Mouse (Mus musculus): ENCODE measurements around the gene Cbx5. TPM values are rescaled to one million over a fixed set of nuclear protein-coding genes. Genes with fewer than 3 reads are reported as not detected.

The Cbx5 gene
- polyA plus RNA-seq, 1 experiment: 52.7 TPM

DNA sequence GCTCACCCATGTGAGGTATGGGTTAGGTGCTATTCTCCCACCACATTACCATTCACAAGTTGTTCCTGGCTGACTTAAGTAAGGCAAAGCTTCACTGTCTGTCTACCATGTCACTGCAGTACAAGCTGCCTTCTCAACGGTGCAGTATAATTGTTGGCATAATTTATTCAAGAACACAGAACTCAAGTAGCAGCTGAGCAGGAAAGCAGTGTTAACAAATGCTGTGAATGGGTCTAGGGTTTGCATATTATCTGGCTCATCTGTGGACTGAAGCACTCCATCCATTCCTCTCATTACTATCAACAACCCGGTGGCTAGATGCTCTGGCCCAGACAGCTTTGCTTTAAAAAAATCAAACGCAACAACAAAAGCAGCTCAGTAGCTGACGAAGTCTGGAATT is 41.8 kb downstream of the Cbx5 start:
- no peak for DNase-seq
- Histone ChIP-seq H3K27me3 (ENCODE audit: control insufficient read depth, insufficient read depth, low read length) (no peaks in the 10 kb centered on the region), H3K27ac (ENCODE audit: insufficient read depth, low read length) (no peak overlapping the region), H3K4me3 (replicated peaks; ENCODE audit: insufficient read depth, low read depth, low read length) (no peak overlapping the region), H3K4me1 (ENCODE audit: control insufficient read depth, insufficient read depth, low read length) (no peaks in the 10 kb centered on the region)
- TF ChIP-seq POLR2A (IDR thresholded peaks at IDR 0.05; ENCODE audit: borderline replicate concordance, insufficient read depth, low read length) (no peak), CTCF (IDR thresholded peaks at IDR 0.05; ENCODE audit: borderline replicate concordance, insufficient read depth, low read depth, low read length) (no peak)
- 74% methylated on average over 4 of the region's 4 CpGs for WGBS

DNA sequence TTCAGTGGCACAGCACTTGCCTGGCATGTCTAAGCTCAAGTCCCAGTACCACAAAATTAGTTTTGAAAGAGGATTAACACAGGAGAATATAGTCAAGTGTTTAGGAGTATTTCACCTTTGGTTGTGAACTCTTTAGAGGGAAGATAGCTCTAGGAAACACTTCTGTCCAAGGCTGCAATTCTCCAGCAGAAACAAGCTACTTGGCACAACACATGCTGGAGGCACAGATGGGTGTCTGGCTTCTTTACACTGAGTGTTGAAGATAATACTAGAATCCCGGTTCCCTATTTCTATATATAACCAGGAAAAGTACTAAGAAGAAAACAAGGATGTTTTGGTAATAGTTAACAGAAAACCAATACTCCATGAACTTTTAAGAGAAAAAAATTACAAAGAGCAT is 42.8 kb downstream of the Cbx5 start:
- DNase-seq: no peak
- Histone ChIP-seq H3K27ac (ENCODE audit: insufficient read depth, low read length) (no peak overlapping the region), H3K4me3 (replicated peaks; ENCODE audit: insufficient read depth, low read depth, low read length) (no peak overlapping the region), H3K4me1 (ENCODE audit: control insufficient read depth, insufficient read depth, low read length) (no peaks in the 10 kb centered on the region), H3K27me3 (ENCODE audit: control insufficient read depth, insufficient read depth, low read length) (no peaks in the 10 kb centered on the region)
- WGBS: 21% methylated on average over 1 of the region's 1 CpGs
- TF ChIP-seq CTCF (IDR thresholded peaks at IDR 0.05; ENCODE audit: borderline replicate concordance, insufficient read depth, low read depth, low read length): no peak
- no peak for TF ChIP-seq POLR2A (IDR thresholded peaks at IDR 0.05; ENCODE audit: borderline replicate concordance, insufficient read depth, low read length)

DNA sequence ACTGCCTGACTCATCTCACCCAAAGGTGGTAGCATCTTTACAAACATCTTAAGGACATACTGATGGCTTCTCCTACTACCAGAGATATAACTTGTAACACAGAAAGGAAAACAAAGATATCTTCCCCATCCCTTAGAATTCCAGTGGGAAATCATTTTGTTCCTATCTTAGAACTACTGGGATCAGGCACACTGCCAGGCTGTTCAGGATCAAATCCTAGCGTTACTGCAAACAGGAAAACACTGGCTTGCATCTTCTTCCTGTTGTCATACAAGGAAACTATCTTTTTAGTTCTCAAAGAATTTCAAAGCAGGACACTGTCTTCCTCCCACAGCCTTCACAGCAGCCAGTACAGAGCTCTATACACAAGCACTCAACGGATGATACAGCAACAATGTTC is 46.0 kb downstream of the Cbx5 start:
- no peaks in the 10 kb centered on the region for H3K27me3 ChIP-seq (ENCODE audit: control insufficient read depth, insufficient read depth, low read length)
- H3K4me3 ChIP-seq (replicated peaks; ENCODE audit: insufficient read depth, low read depth, low read length): no peak overlapping the region
- no peak overlapping the region for H3K27ac ChIP-seq (ENCODE audit: insufficient read depth, low read length)
- TF ChIP-seq POLR2A (IDR thresholded peaks at IDR 0.05; ENCODE audit: borderline replicate concordance, insufficient read depth, low read length) (no peak), CTCF (IDR thresholded peaks at IDR 0.05; ENCODE audit: borderline replicate concordance, insufficient read depth, low read depth, low read length) (no peak)
- no peak for DNase-seq
- H3K4me1 ChIP-seq (ENCODE audit: control insufficient read depth, insufficient read depth, low read length): no peaks in the 10 kb centered on the region
- WGBS: 74% methylated on average over 2 of the region's 2 CpGs

DNA sequence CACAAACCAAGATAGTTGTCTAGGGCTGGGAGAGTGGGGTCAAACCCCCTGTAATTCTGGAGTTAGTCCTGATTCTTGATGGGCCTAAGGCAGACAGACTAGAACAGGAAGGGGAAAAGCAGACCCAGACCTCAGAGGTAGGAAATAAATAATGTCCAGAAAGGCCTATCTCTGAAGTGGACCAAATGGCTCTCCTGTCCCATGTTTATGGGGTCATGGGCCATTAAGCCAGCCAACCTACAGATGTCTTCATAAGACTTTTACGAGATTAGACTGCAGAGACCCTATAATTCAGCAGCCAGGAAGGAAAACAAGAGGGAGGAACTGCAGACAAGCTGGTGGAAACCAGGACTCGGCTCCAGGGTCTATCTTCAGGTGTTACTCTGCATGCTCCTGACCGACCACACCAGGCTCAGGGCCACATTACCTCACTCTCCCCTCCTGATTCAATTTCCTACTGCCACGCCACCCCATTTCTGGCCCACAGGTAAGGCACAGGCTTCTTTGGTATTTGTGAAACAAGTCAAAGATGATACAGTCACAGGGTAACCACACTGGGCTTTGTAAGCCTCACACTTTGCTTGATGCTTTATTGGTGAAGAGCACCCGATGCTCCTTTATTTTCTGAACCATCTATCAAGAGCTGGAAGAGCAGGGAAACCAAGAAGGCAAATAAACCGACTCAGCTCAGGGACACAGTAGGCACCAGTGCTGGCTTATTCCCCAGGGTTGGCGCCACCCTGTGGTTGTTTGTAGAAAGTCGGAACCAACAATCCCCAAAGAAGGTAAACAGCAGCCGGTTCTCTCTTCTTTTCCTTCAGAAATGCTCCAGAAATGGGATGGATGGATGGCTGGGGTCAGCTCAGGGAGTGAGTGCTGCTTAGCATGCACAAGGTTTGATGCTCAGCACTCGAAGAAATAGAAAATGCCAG is 48.8 kb downstream of the Cbx5 start:
- WGBS: 65% methylated on average over 10 of the region's 10 CpGs
- no peak for TF ChIP-seq POLR2A (IDR thresholded peaks at IDR 0.05; ENCODE audit: borderline replicate concordance, insufficient read depth, low read length)
- peak; percentile 68 for TF ChIP-seq CTCF (IDR thresholded peaks at IDR 0.05; ENCODE audit: borderline replicate concordance, insufficient read depth, low read depth, low read length)
- peak in 1 of 2 experiments; percentile 36 for DNase-seq
- H3K27me3 ChIP-seq (ENCODE audit: control insufficient read depth, insufficient read depth, low read length): no peaks in the 10 kb centered on the region
- no peak overlapping the region for H3K27ac ChIP-seq (ENCODE audit: insufficient read depth, low read length)
- H3K4me1 ChIP-seq (ENCODE audit: control insufficient read depth, insufficient read depth, low read length): no peaks in the 10 kb centered on the region
- no peak overlapping the region for H3K4me3 ChIP-seq (replicated peaks; ENCODE audit: insufficient read depth, low read depth, low read length)

DNA sequence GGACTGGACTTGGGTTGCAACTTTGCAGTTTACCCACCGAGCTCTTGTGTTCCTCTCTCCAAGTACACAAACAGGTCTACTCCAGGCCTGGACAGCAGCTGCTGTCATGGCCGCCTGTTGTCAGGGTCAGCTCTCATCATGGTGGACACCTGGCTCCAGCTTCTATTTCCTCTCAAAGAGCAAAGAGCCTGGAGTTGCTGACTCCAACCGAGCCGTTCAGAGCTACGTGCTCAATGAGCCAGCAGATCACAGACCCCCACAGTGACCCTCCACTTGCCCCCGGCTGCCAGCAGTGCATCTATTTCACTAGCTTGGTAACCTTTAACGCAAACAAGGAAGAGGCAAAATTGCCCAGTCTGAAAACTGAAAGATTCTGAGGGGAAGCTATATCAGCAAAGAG is 49.5 kb downstream of the Cbx5 start:
- no peak for DNase-seq
- TF ChIP-seq POLR2A (IDR thresholded peaks at IDR 0.05; ENCODE audit: borderline replicate concordance, insufficient read depth, low read length) (no peak), CTCF (IDR thresholded peaks at IDR 0.05; ENCODE audit: borderline replicate concordance, insufficient read depth, low read depth, low read length) (no peak)
- H3K27ac ChIP-seq (ENCODE audit: insufficient read depth, low read length): no peak overlapping the region
- H3K27me3 ChIP-seq (ENCODE audit: control insufficient read depth, insufficient read depth, low read length): no peaks in the 10 kb centered on the region
- 57% methylated on average over 7 of the region's 7 CpGs for WGBS
- no peaks in the 10 kb centered on the region for H3K4me1 ChIP-seq (ENCODE audit: control insufficient read depth, insufficient read depth, low read length)
- no peak overlapping the region for H3K4me3 ChIP-seq (replicated peaks; ENCODE audit: insufficient read depth, low read depth, low read length)

DNA sequence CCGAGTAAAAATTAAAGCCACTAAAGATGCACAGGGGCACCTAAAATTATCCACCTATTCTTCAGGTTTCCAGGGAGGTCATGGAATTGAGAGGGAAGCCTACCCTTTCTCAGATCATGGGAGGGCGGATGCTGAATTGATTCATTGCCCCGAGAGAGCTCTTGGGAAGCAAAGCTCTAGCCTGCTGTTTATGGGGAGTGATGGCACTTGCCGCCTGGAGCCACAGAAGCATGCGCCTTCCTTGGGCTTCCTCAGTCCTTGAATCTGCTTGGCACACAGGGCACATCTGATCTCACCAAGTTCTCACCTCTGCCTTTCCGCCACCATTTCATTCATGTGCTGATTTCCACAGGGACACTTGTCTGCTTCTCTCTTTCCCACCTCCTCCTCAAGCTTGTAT is 51.8 kb downstream of the Cbx5 start:
- Histone ChIP-seq H3K4me1 (ENCODE audit: control insufficient read depth, insufficient read depth, low read length) (no peaks in the 10 kb centered on the region), H3K27ac (ENCODE audit: insufficient read depth, low read length) (no peak overlapping the region), H3K4me3 (replicated peaks; ENCODE audit: insufficient read depth, low read depth, low read length) (no peak overlapping the region), H3K27me3 (ENCODE audit: control insufficient read depth, insufficient read depth, low read length) (no peaks in the 10 kb centered on the region; the same call in 1 of the 2 replicates)
- TF ChIP-seq CTCF (IDR thresholded peaks at IDR 0.05; ENCODE audit: borderline replicate concordance, insufficient read depth, low read depth, low read length) (no peak), POLR2A (IDR thresholded peaks at IDR 0.05; ENCODE audit: borderline replicate concordance, insufficient read depth, low read length) (no peak)
- 79% methylated on average over 6 of the region's 6 CpGs for WGBS
- DNase-seq: no peak

DNA sequence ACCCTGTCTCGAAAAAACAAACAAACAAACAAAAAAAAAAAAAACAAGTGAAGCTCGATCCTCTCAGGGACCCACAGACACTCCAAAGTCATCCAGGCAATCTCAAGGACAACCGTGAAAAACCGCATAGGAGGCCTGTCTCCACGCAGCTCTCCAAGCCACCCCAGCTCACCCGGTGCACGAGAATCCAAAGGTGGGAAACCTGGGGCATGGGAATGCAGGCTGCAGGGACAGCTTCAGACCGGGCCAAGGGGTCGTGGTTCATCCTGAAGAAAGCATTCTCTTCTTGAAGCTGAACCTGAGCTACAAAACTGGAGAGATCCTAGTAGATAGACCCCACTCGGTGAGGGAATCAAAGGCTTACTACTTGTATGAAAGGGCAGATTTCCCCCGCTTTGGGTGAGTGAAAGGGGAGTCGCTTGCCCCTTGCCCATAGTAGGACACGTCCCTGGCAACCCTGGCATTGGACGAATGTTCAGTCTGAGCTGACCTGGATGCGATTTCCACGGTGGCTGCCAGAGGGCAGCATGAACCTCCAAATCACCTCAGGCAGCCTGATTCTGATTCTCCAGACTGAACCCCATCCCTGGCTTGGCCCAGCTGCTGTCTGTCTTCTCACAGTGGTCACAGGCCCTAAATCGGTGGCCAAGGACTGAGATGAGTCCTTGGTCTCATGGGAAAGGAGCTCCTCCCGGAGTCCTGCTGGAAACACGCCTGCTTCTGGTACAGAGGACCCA is 54.0 kb downstream of the Cbx5 start:
- DNase-seq: peak; percentile 61 to 65
- TF ChIP-seq CTCF (IDR thresholded peaks at IDR 0.05; ENCODE audit: borderline replicate concordance, insufficient read depth, low read depth, low read length) (peak; percentile 87), POLR2A (IDR thresholded peaks at IDR 0.05; ENCODE audit: borderline replicate concordance, insufficient read depth, low read length) (no peak)

More for the DNA sequence above, 54.0 kb downstream of the Cbx5 start:
- Histone ChIP-seq H3K27me3 (ENCODE audit: control insufficient read depth, insufficient read depth, low read length) (no peaks in the 10 kb centered on the region; the same call in 1 of the 2 replicates), H3K27ac (ENCODE audit: insufficient read depth, low read length) (no peak overlapping the region), H3K4me3 (replicated peaks; ENCODE audit: insufficient read depth, low read depth, low read length) (no peak overlapping the region), H3K4me1 (ENCODE audit: control insufficient read depth, insufficient read depth, low read length) (no peaks in the 10 kb centered on the region)
- 42% methylated on average over 19 of the region's 19 CpGs for WGBS
